Mouse (Mus musculus) heart, adult 2 months (tissue): ENCODE measurements at regions not wholly inside any gene's neighbourhood (a gene's known extent, or its start where the extent isn't known, plus 50 kb on each side); places are given as distances from the start of the nearest gene placed in this dataset.

Experiments used
- DNase-seq, 2 experiments: peaks; one replicate each; pipeline ENCODE4 v3.0.0; 2021
- H3K27ac ChIP-seq: fragments of 200-600 bp; 2 replicates; pipeline ENCODE4 v1.8.1; 2022
- H3K27me3 ChIP-seq: fragments of 200-500 bp; 2 replicates; pipeline ENCODE4 v1.6.1; 2012; ENCODE audit warnings: mild to moderate bottlenecking, low read length, inconsistent platforms, mixed read lengths; ENCODE audit not compliant: control insufficient read depth, insufficient read depth
- H3K36me3 ChIP-seq: fragments of 200-500 bp; 2 replicates; pipeline ENCODE4 v1.6.1; 2012; ENCODE audit warnings: low read length, inconsistent platforms; ENCODE audit not compliant: control insufficient read depth, insufficient read depth
- H3K4me1 ChIP-seq: fragments of 200-500 bp; 2 replicates; pipeline ENCODE4 v1.6.1; 2011; ENCODE audit warnings: low read length; ENCODE audit not compliant: control insufficient read depth, insufficient read depth
- H3K4me3 ChIP-seq: fragments of 200-600 bp; 2 replicates; pipeline ENCODE4 v1.8.1; 2022
- H3K79me2 ChIP-seq: fragments of 200-500 bp; replicated peaks from 2 replicates; pipeline ENCODE4 v1.6.1; 2012; ENCODE audit warnings: mild to moderate bottlenecking, inconsistent platforms, low read length, moderate library complexity, mixed read lengths; ENCODE audit not compliant: control insufficient read depth, insufficient read depth
- H3K9ac ChIP-seq: fragments of 200-500 bp; 2 replicates; pipeline ENCODE4 v1.6.1; 2012; ENCODE audit warnings: low read depth, mild to moderate bottlenecking, control low read depth, inconsistent platforms, low read length, mixed read lengths
- CTCF ChIP-seq: fragments of 200-600 bp; IDR thresholded peaks from 2 replicates; pipeline ENCODE4 v1.8.1; 2022; ENCODE audit warnings: antibody characterized with exemption, mild to moderate bottlenecking, moderate library complexity
- EP300 ChIP-seq: fragments of 200-500 bp; IDR thresholded peaks from 2 replicates; pipeline ENCODE4 v1.6.1; 2011; ENCODE audit warnings: low read depth, low read length, control low read depth; ENCODE audit not compliant: insufficient read depth
- POLR2A ChIP-seq: fragments of 200-500 bp; IDR thresholded peaks from 2 replicates; pipeline ENCODE4 v1.6.1; 2011; ENCODE audit warnings: mild to moderate bottlenecking, low read depth, low read length, control low read depth; ENCODE audit not compliant: insufficient read depth
- WGBS: fragments of 180-500 bp; shearing (Covaris S2); methylation state at CpG from one replicate; pipeline ENCODE4 v1.1.7; 2018; 5-methylcytosine and 5-hydroxymethylcytosine counted together
- intact Hi-C: fragments of 180-260 bp; cut with DNase I; formaldehyde crosslinking; loops from one replicate; pipeline ENCODE4 v1.15.1; 2025

GRCm38 (mm10) chr3:17201773-17202172 lies 746.4 kb upstream of the Cypt12 start:
- Histone ChIP-seq H3K27me3 (no peaks in the 10 kb centered on the region), H3K79me2 (no peaks in the 10 kb centered on the region), H3K4me1 (no peaks in the 10 kb centered on the region), H3K27ac (no peak overlapping the region), H3K9ac (no peak overlapping the region), H3K36me3 (no peaks in the 10 kb centered on the region), H3K4me3 (no peak overlapping the region)
- DNase-seq: no peak
- no peak for TF ChIP-seq EP300
- TF ChIP-seq CTCF: no peak
- TF ChIP-seq POLR2A: no peak
- 63% methylated on average over 3 of the region's 3 CpGs for whole genome bisulfite sequencing
- intact Hi-C loops: no loop called here

- Histone ChIP-seq H3K79me2 (no peaks in the 10 kb centered on the region), H3K4me3 (no peak overlapping the region), H3K27me3 (no peaks in the 10 kb centered on the region), H3K4me1 (no peaks in the 10 kb centered on the region), H3K27ac (no peak overlapping the region), H3K36me3 (no peaks in the 10 kb centered on the region), H3K9ac (no peak overlapping the region)
- no peak for DNase-seq
- intact Hi-C loops: no loop called here
- WGBS: 74% methylated on average over 3 of the region's 3 CpGs
- TF ChIP-seq POLR2A (no peak), EP300 (no peak), CTCF (no peak)
These were observed 734.2 kb upstream of the Cypt12 start for GRCm38 (mm10) chr3:17214031-17214430.

GRCm38 (mm10) chr3:17216825-17217224 lies 731.4 kb upstream of the Cypt12 start:
- 71% methylated on average over 2 of the region's 2 CpGs for WGBS
- intact Hi-C loops: no loop called here
- Histone ChIP-seq H3K4me3 (no peak overlapping the region), H3K9ac (no peak overlapping the region), H3K27ac (no peak overlapping the region), H3K36me3 (no peaks in the 10 kb centered on the region), H3K4me1 (no peaks in the 10 kb centered on the region), H3K27me3 (no peaks in the 10 kb centered on the region), H3K79me2 (no peaks in the 10 kb centered on the region)
- no peak for DNase-seq
- TF ChIP-seq POLR2A: no peak
- TF ChIP-seq CTCF: no peak
- TF ChIP-seq EP300: no peak

GRCm38 (mm10) chr3:17238407-17238806 lies 709.8 kb upstream of the Cypt12 start:
- WGBS: 18% methylated on average over 1 of the region's 1 CpGs

GRCm38 (mm10) chr3:17258397-17258796 lies 689.8 kb upstream of the Cypt12 start:
- no peaks in the 10 kb centered on the region for H3K4me1 ChIP-seq
- no peak overlapping the region for H3K4me3 ChIP-seq
- H3K27ac ChIP-seq: no peak overlapping the region
- H3K36me3 ChIP-seq: no peaks in the 10 kb centered on the region
- intact Hi-C loops: no loop called here
- H3K27me3 ChIP-seq: no peaks in the 10 kb centered on the region
- no peak for DNase-seq
- H3K9ac ChIP-seq: no peak overlapping the region
- H3K79me2 ChIP-seq: no peaks in the 10 kb centered on the region
- TF ChIP-seq CTCF: no peak
- TF ChIP-seq POLR2A: no peak
- no peak for TF ChIP-seq EP300

More at GRCm38 (mm10) chr3:17238407-17238806, 709.8 kb upstream of the Cypt12 start:
- Histone ChIP-seq H3K4me1 (no peaks in the 10 kb centered on the region), H3K79me2 (no peaks in the 10 kb centered on the region), H3K27me3 (no peaks in the 10 kb centered on the region), H3K27ac (no peak overlapping the region), H3K36me3 (no peaks in the 10 kb centered on the region), H3K4me3 (no peak overlapping the region), H3K9ac (no peak overlapping the region)
- no peak for TF ChIP-seq CTCF
- TF ChIP-seq EP300: no peak
- TF ChIP-seq POLR2A: no peak
- DNase-seq: no peak
- intact Hi-C loops: no loop called here

GRCm38 (mm10) chr3:17259093-17259492 lies 689.1 kb upstream of the Cypt12 start:
- no peaks in the 10 kb centered on the region for H3K36me3 ChIP-seq
- H3K79me2 ChIP-seq: no peaks in the 10 kb centered on the region
- intact Hi-C loops: no loop called here
- no peak overlapping the region for H3K27ac ChIP-seq
- no peak for TF ChIP-seq POLR2A
- TF ChIP-seq CTCF: no peak
- TF ChIP-seq EP300: no peak
- no peaks in the 10 kb centered on the region for H3K27me3 ChIP-seq
- no peak overlapping the region for H3K4me3 ChIP-seq
- H3K9ac ChIP-seq: no peak overlapping the region
- WGBS: 61% methylated on average over 3 of the region's 3 CpGs
- no peaks in the 10 kb centered on the region for H3K4me1 ChIP-seq
- no peak for DNase-seq
